In the genomic region with DNA sequence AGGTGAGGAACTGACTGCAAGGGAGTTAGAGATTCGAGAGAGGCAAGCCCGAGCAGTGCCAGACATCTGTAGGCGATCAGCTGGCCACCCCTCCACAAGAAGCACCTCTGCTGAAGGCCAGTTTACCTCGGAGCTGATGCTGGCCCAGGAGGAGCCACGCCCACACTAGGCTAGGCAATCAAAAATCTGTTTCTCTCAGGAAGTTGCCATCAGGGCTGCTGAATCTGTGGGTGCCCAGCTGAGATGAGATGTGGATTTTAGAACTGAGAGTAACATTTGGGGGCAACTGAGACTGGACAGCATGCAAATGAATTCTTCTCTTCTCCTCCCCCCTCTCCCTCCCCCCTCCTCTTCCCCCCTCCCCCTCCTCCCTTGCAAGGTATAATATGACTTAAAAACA, we compare ENCODE assay signal across 14 mouse cellular contexts. TPM values are rescaled to one million over a fixed set of nuclear protein-coding genes. Genes with fewer than 3 reads are reported as not detected.
DNase-seq lines count a peak whose midpoint lies in the region; ATAC-seq lines count a peak whose summit lies in the region.
"Had no signal": no experiment of that assay in that cellular context is flagged by ENCODE, and none has a peak within 500 bp of the region (broad histone marks: within the 10 kb centered on the region; RNA-seq: fewer than 3 reads in every experiment).

No protein-coding gene starts in this region.

- H3K27me3 ChIP-seq in embryonic facial prominence, embryonic 11.5 days (ENCODE audit: control insufficient read depth, insufficient read depth, low read length): no peaks in the 10 kb centered on the region
- H3K27me3 ChIP-seq in embryonic facial prominence, embryonic 10.5 days (replicated peaks; ENCODE audit: low read depth, poor library complexity, severe bottlenecking): no peaks in the 10 kb centered on the region
- H3K27me3 ChIP-seq: lung, embryonic 15.5 days; Patski had no signal

- no peak for ATAC-seq in embryonic facial prominence, embryonic 11.5 days (replicated peaks; ENCODE audit: insufficient number of reproducible peaks, low FRiP score, low TSS enrichment, low read depth)
- no peak for ATAC-seq in cerebellum, adult (ENCODE audit: insufficient number of reproducible peaks, low FRiP score, low TSS enrichment)
- ATAC-seq: forebrain, embryonic 14.5 days; Patski had no signal

- no peaks in the 10 kb centered on the region for H3K36me3 ChIP-seq in embryonic facial prominence, embryonic 11.5 days (replicated peaks; ENCODE audit: control insufficient read depth, insufficient read depth, low read depth, low read length)
- no peaks in the 10 kb centered on the region for H3K36me3 ChIP-seq in embryonic facial prominence, embryonic 10.5 days (replicated peaks)
- H3K36me3 ChIP-seq in macrophage (ENCODE audit: inconsistent target): no peaks in the 10 kb centered on the region
- H3K36me3 ChIP-seq: lung, embryonic 15.5 days had no signal

- H3K4me3 ChIP-seq in embryonic facial prominence, embryonic 11.5 days (ENCODE audit: low read depth, low read length): no peak overlapping the region
- no peak overlapping the region for H3K4me3 ChIP-seq in embryonic facial prominence, embryonic 10.5 days
- H3K4me3 ChIP-seq in macrophage (ENCODE audit: inconsistent target): no peak overlapping the region
- H3K4me3 ChIP-seq: lung, embryonic 15.5 days; myocyte had no signal

- no peaks in the 10 kb centered on the region for H3K9me3 ChIP-seq in embryonic facial prominence, embryonic 11.5 days (replicated peaks; ENCODE audit: control insufficient read depth, low read length)
- H3K9me3 ChIP-seq in embryonic facial prominence, embryonic 10.5 days: no peaks in the 10 kb centered on the region
- H3K9me3 ChIP-seq: lung, embryonic 15.5 days had no signal

- H3K4me2 ChIP-seq in embryonic facial prominence, embryonic 11.5 days (ENCODE audit: low read depth, low read length): no peak overlapping the region
- H3K4me2 ChIP-seq: lung, embryonic 15.5 days had no signal

- no peaks in the 10 kb centered on the region for H3K79me2 ChIP-seq in macrophage (ENCODE audit: inconsistent target)

- DNase-seq in embryonic facial prominence, embryonic 11.5 days (ENCODE audit: low spot score): peak; percentile 33
- no peak for DNase-seq in embryonic facial prominence, embryonic 10.5 days (ENCODE audit: low spot score)
- peak; percentile 27 for DNase-seq in right cerebral cortex, postnatal 25 days
- DNase-seq in right cerebral cortex, postnatal 10 days (ENCODE audit: low spot score in 2 of 2): no peak
- DNase-seq in cerebellum, adult 9-11 months: no peak
- DNase-seq in retina, embryonic 14.5 days (ENCODE audit: low spot score): no peak
- DNase-seq: embryo, embryonic 11 days; kidney, adult 18-20 months had no signal

- WGBS in embryonic facial prominence, embryonic 11.5 days: 12% methylated on average over 5 of the region's 5 CpGs
- 21% methylated on average over 5 of the region's 5 CpGs for WGBS in embryonic facial prominence, embryonic 10.5 days
- WGBS in macrophage (ENCODE audit: missing documents): 34% methylated on average over 5 of the region's 5 CpGs

- H3K4me1 ChIP-seq in embryonic facial prominence, embryonic 11.5 days (ENCODE audit: control insufficient read depth, insufficient read depth, low read length): no peaks in the 10 kb centered on the region
- no peaks in the 10 kb centered on the region for H3K4me1 ChIP-seq in embryonic facial prominence, embryonic 10.5 days
- H3K4me1 ChIP-seq: lung, embryonic 15.5 days had no signal

- no peak overlapping the region for H3K9ac ChIP-seq in embryonic facial prominence, embryonic 11.5 days (replicated peaks; ENCODE audit: low read length)
- H3K9ac ChIP-seq: lung, embryonic 15.5 days had no signal

- H3K27ac ChIP-seq in embryonic facial prominence, embryonic 11.5 days (replicated peaks; ENCODE audit: low read depth, low read length): no peak overlapping the region
- no peak overlapping the region for H3K27ac ChIP-seq in embryonic facial prominence, embryonic 10.5 days (replicated peaks)
- H3K27ac ChIP-seq in macrophage: peak overlapping the region; percentile 70
- H3K27ac ChIP-seq: lung, embryonic 15.5 days had no signal

RNA-seq across cellular contexts. Expression of gene 4931440F15Rik, which starts 38.0 kb away (rescaled TPM):
- 0.06 and 0.10 TPM in 2 replicates for polyA plus RNA-seq in embryonic facial prominence, embryonic 11.5 days (2014; fragmentation: Nextera tagmentation; extraction: Ambion mirVana)
- polyA plus RNA-seq in embryonic facial prominence, embryonic 10.5 days (2016; fragmentation: Nextera tagmentation; extraction: Ambion mirVana): 0.15 TPM in 2 replicates
- 1 to 10 TPM in 13 of 26 experiments, under 1 TPM in 13; 0.21 to 1.8 (median 1.0) TPM for total RNA-seq in macrophage (2018; cell fraction: chromatin; rRNA removed)
- under 1 TPM in 7 of 26 experiments, not detected in 19; 0.03 to 0.18 (median 0.05) TPM for total RNA-seq in macrophage (2018; cell fraction: cytosol; rRNA removed)
- 1 to 10 TPM in 1 of 26 experiments, under 1 TPM in 23, not detected in 2; 0.12 to 1.1 (median 0.46) TPM for total RNA-seq in macrophage (2018; cell fraction: nucleus; rRNA removed)
- polyA plus RNA-seq in macrophage (2018): not detected in 3 replicates

Comparison
In these comparisons a context has a peak if more than half of its experiments do, and no peak if none do; other contexts are left out.
1. DNase-seq: peak in embryonic facial prominence, embryonic 11.5 days (single experiment) and right cerebral cortex, postnatal 25 days (single experiment); none in embryonic facial prominence, embryonic 10.5 days (single experiment), right cerebral cortex, postnatal 10 days (0 of 2), cerebellum, adult 9-11 months (single experiment) and retina, embryonic 14.5 days (single experiment).